Mouse (Mus musculus) hindbrain, embryonic 14.5 days (tissue): ENCODE measurements around the gene Snx4. TPM values are rescaled to one million over a fixed set of nuclear protein-coding genes. Genes with fewer than 3 reads are reported as not detected.

Experiments used
- ATAC-seq: fragments of 200-750 bp; cut with Nextera tagmentation; 2 replicates; pipeline ENCODE4 v1.8.0; 2017; ENCODE audit warnings: moderate number of reproducible peaks, mild to moderate bottlenecking, moderate TSS enrichment, moderate library complexity; ENCODE audit not compliant: low FRiP score
- DNase-seq: peaks from one replicate; pipeline ENCODE4 v3.0.0-alpha.2; 2015; ENCODE audit warnings: low spot score
- H3K27ac ChIP-seq: fragments of 300-500 bp; sonication (generic); 2 replicates; pipeline ENCODE4 v1.5.1; 2014; ENCODE audit warnings: mild to moderate bottlenecking, moderate library complexity
- H3K27me3 ChIP-seq: fragments of 300-500 bp; sonication (generic); 2 replicates; pipeline ENCODE4 v1.6.1; 2014; ENCODE audit warnings: mild to moderate bottlenecking, low read length, mixed read lengths; ENCODE audit not compliant: control insufficient read depth, insufficient read depth
- H3K36me3 ChIP-seq: fragments of 300-500 bp; sonication (generic); replicated peaks from 2 replicates; pipeline ENCODE4 v1.6.1; 2014; ENCODE audit not compliant: control insufficient read depth, insufficient read depth
- H3K4me1 ChIP-seq: fragments of 300-500 bp; sonication (generic); replicated peaks from 2 replicates; pipeline ENCODE4 v1.6.1; 2014; ENCODE audit warnings: antibody characterized with exemption, low read length, mixed read lengths; ENCODE audit not compliant: control insufficient read depth, insufficient read depth
- H3K4me2 ChIP-seq: fragments of 300-500 bp; sonication (generic); replicated peaks from 2 replicates; pipeline ENCODE4 v1.6.1; 2014; ENCODE audit warnings: mild to moderate bottlenecking, moderate library complexity
- H3K4me3 ChIP-seq: fragments of 300-500 bp; sonication (generic); replicated peaks from 2 replicates; pipeline ENCODE4 v1.5.1; 2014; ENCODE audit warnings: mild to moderate bottlenecking, low read length
- H3K9ac ChIP-seq: fragments of 300-500 bp; sonication (generic); 2 replicates; pipeline ENCODE4 v1.6.1; 2014
- H3K9me3 ChIP-seq: fragments of 300-500 bp; sonication (generic); 2 replicates; pipeline ENCODE4 v1.6.1; 2016; ENCODE audit warnings: low read length; ENCODE audit not compliant: control insufficient read depth
- WGBS: fragments of 180-500 bp; shearing (Covaris S2); extraction: QIAGEN DNeasy Blood & Tissue Kit; methylation state at CpG from one replicate; pipeline ENCODE4 v1.1.7; 2014; 5-methylcytosine and 5-hydroxymethylcytosine counted together
- polyA plus RNA-seq: library from polyadenylated mRNA; unstranded; fragments of >200 nt; fragmentation: Nextera tagmentation; extraction: Ambion mirVana; gene quantifications from 2 replicates; pipeline ENCODE4 v1.2.1, GENCODE M21; 2014

The Snx4 gene
- polyA plus RNA-seq, 1 experiment from 2014 or later, result 94.9 TPM

DNA sequence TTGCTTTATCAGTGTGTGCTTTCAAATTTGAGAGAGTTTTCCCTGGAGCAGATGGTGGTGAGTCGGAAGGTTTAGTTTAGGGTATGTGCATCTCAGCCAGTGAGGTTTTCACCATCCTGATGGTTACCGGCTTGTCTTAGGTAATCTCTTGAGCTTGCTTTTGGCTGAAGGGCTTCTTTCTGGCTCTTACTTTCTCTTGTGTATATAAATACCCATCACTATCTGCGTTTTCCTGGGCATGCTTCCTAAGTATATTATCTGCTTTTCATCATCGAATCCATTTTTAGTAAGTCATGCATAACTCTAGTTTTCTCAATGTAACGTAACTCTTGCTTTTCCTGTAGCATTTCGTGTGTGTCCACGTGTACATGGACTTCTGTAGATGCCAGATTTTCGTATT, 9.6 kb downstream of the Snx4 start:
- Histone ChIP-seq H3K36me3 (peaks cover 19% of the 10 kb centered on the region), H3K4me1 (no peaks in the 10 kb centered on the region), H3K9ac (no peak overlapping the region), H3K9me3 (no peaks in the 10 kb centered on the region), H3K4me3 (no peak overlapping the region), H3K27ac (no peak overlapping the region), H3K4me2 (no peak overlapping the region), H3K27me3 (no peaks in the 10 kb centered on the region)
- 93% methylated on average over 8 of the region's 8 CpGs for WGBS
- DNase-seq (no peak), ATAC-seq (no peak)

GRCm38 (mm10) chr16:33261584-33262061, 10.4 kb downstream of the Snx4 start:
- no peaks in the 10 kb centered on the region for H3K9me3 ChIP-seq
- no peaks in the 10 kb centered on the region for H3K27me3 ChIP-seq
- WGBS, result 81% methylated on average over 2 of the region's 2 CpGs
- ATAC-seq (no peak), DNase-seq (no peak)
- peaks cover 27% of the 10 kb centered on the region for H3K36me3 ChIP-seq
- no peak overlapping the region for H3K4me3 ChIP-seq
- H3K27ac ChIP-seq, result no peak overlapping the region
- no peak overlapping the region for H3K9ac ChIP-seq
- H3K4me2 ChIP-seq, result no peak overlapping the region
- no peaks in the 10 kb centered on the region for H3K4me1 ChIP-seq

GRCm38 (mm10) chr16:33262096-33262495, 10.9 kb downstream of the Snx4 start:
- no peaks in the 10 kb centered on the region for H3K9me3 ChIP-seq
- H3K4me2 ChIP-seq, result no peak overlapping the region
- no peak for DNase-seq
- ATAC-seq, result no peak
- H3K36me3 ChIP-seq, result peaks cover 32% of the 10 kb centered on the region
- no peaks in the 10 kb centered on the region for H3K4me1 ChIP-seq
- no peak overlapping the region for H3K4me3 ChIP-seq
- WGBS, result 93% methylated on average over 1 of the region's 1 CpGs
- H3K27me3 ChIP-seq, result no peaks in the 10 kb centered on the region
- H3K27ac ChIP-seq, result no peak overlapping the region
- H3K9ac ChIP-seq, result no peak overlapping the region

DNA sequence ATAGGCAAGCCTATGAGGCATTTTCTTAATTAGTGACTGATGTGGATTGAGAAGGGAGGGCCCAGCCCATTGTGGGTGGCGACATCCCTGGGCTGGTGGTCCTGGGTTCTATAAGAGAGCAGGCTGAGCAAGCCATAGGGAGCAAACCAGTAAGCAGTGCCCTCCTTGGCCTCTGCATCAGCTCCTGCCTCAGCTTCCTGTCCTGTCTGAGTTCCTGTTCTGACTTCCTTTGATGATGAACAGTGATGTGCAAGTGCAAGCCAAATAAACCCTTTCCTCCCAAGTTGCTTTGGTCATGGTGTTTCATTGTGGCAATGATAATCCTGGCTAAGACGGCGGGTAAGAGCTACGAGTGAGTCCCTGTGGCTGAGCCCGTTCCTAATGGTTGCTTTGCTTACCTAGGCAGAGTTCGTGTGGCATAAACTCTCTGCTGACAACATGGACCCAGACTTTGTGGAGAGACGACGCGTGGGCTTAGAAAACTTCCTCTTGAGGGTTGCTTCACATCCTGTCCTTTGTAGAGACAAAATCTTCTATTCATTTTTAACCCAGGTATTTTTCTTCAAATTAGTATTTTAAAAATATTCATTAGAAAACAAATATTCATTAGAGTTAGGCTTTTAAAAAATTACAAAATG, 16.5 kb downstream of the Snx4 start:
- H3K27me3 ChIP-seq, result no peaks in the 10 kb centered on the region
- WGBS, result 93% methylated on average over 9 of the region's 9 CpGs

GRCm38 (mm10) chr16:33271824-33272223, 20.6 kb downstream of the Snx4 start:
- Histone ChIP-seq H3K27me3 (no peaks in the 10 kb centered on the region), H3K9ac (no peak overlapping the region), H3K36me3 (peaks cover 74% of the 10 kb centered on the region), H3K4me3 (no peak overlapping the region), H3K27ac (no peak overlapping the region), H3K4me1 (no peaks in the 10 kb centered on the region), H3K4me2 (no peak overlapping the region), H3K9me3 (no peaks in the 10 kb centered on the region)
- 98% methylated on average over 4 of the region's 4 CpGs for WGBS
- no peak for DNase-seq
- ATAC-seq, result no peak

More for the DNA sequence above, 16.5 kb downstream of the Snx4 start:
- DNase-seq (no peak), ATAC-seq (no peak)
- peaks cover 75% of the 10 kb centered on the region for H3K36me3 ChIP-seq
- H3K4me1 ChIP-seq, result no peaks in the 10 kb centered on the region
- H3K9ac ChIP-seq, result no peak overlapping the region
- no peak overlapping the region for H3K4me2 ChIP-seq
- no peaks in the 10 kb centered on the region for H3K9me3 ChIP-seq
- H3K4me3 ChIP-seq, result no peak overlapping the region
- no peak overlapping the region for H3K27ac ChIP-seq

- no peak overlapping the region for H3K4me3 ChIP-seq
- no peak overlapping the region for H3K4me2 ChIP-seq
Observed at GRCm38 (mm10) chr16:33283079-33283478, 31.8 kb downstream of the Snx4 start.

GRCm38 (mm10) chr16:33288536-33288935, 37.3 kb downstream of the Snx4 start:
- no peaks in the 10 kb centered on the region for H3K27me3 ChIP-seq
- H3K4me2 ChIP-seq, result no peak overlapping the region
- H3K4me3 ChIP-seq, result no peak overlapping the region
- H3K4me1 ChIP-seq, result no peaks in the 10 kb centered on the region
- no peak overlapping the region for H3K27ac ChIP-seq
- peaks cover 87% of the 10 kb centered on the region for H3K36me3 ChIP-seq
- 87% methylated on average over 9 of the region's 9 CpGs for WGBS
- H3K9me3 ChIP-seq, result peaks cover 5% of the 10 kb centered on the region; the same call in 1 of the 2 replicates
- DNase-seq (no peak), ATAC-seq (no peak)
- H3K9ac ChIP-seq, result no peak overlapping the region

More at GRCm38 (mm10) chr16:33283079-33283478, 31.8 kb downstream of the Snx4 start:
- Histone ChIP-seq H3K4me1 (no peaks in the 10 kb centered on the region), H3K27me3 (no peaks in the 10 kb centered on the region), H3K9ac (no peak overlapping the region), H3K36me3 (peaks cover 84% of the 10 kb centered on the region), H3K27ac (no peak overlapping the region), H3K9me3 (no peaks in the 10 kb centered on the region)
- no peak for DNase-seq
- WGBS, result 100% methylated on average over 1 of the region's 1 CpGs
- ATAC-seq, result no peak

DNA sequence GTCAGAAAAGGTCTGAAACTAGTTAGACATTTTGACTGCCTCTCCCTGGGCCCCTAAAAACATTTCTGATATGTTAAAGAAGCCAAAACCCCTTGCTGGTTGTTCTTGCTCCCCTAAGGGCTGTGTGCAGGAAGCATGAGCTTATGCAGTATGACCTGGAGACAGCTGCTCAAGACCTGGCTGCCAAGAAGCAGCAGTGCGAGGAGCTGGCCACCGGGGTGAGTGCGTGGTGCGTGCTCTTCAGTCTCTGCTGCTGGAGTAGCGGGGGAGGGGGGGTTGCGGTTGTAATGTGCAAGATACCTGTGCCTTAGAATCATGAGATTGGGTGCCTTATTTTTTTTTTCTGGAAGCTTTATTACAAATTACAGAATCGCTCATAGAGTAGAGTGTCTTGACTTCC, 38.7 kb downstream of the Snx4 start:
- WGBS, result 84% methylated on average over 7 of the region's 7 CpGs
- H3K9ac ChIP-seq, result no peak overlapping the region
- no peak overlapping the region for H3K4me2 ChIP-seq
- no peaks in the 10 kb centered on the region for H3K27me3 ChIP-seq
- no peak for DNase-seq
- H3K4me3 ChIP-seq, result no peak overlapping the region
- H3K27ac ChIP-seq, result no peak overlapping the region
- H3K36me3 ChIP-seq, result peaks cover 95% of the 10 kb centered on the region
- no peaks in the 10 kb centered on the region for H3K4me1 ChIP-seq
- H3K9me3 ChIP-seq, result peaks cover 5% of the 10 kb centered on the region; the same call in 1 of the 2 replicates
- no peak for ATAC-seq

GRCm38 (mm10) chr16:33292241-33292640, 41.0 kb downstream of the Snx4 start:
- H3K4me2 ChIP-seq, result no peak overlapping the region
- no peak overlapping the region for H3K9ac ChIP-seq
- no peaks in the 10 kb centered on the region for H3K4me1 ChIP-seq
- 97% methylated on average over 7 of the region's 7 CpGs for WGBS
- no peak for ATAC-seq
- no peak overlapping the region for H3K27ac ChIP-seq
- H3K36me3 ChIP-seq, result peaks cover 96% of the 10 kb centered on the region
- H3K9me3 ChIP-seq, result peaks cover 5% of the 10 kb centered on the region; the same call in 1 of the 2 replicates
- H3K27me3 ChIP-seq, result no peaks in the 10 kb centered on the region
- H3K4me3 ChIP-seq, result no peak overlapping the region
- no peak for DNase-seq
